Mouse (Mus musculus) kidney, adult 9 months (tissue): ENCODE results near the gene Usp37.
A peak's percentile ranks its signal among the peaks of the same experiment; 100 is the strongest.

Experiments used
- DNase-seq: peaks from one replicate; pipeline ENCODE4 v3.0.0; 2022

Usp37 gene

GRCm38 (mm10) chr1:74452611-74453045, 91.5 kb downstream of the Usp37 start:
- peak; percentile 72 for DNase-seq

GRCm38 (mm10) chr1:74444538-74444937, 99.5 kb downstream of the Usp37 start:
- no peak for DNase-seq

- DNase-seq = no peak
These were observed 104.8 kb downstream of the Usp37 start for GRCm38 (mm10) chr1:74439166-74439876.

GRCm38 (mm10) chr1:74437702-74438427, 106.2 kb downstream of the Usp37 start:
- DNase-seq = no peak

GRCm38 (mm10) chr1:74435563-74435962, 108.5 kb downstream of the Usp37 start:
- DNase-seq = no peak

- DNase-seq = peak; percentile 45
These were observed 109.5 kb downstream of the Usp37 start for GRCm38 (mm10) chr1:74434596-74434995.

GRCm38 (mm10) chr1:74433220-74433619, 110.9 kb downstream of the Usp37 start:
- DNase-seq = peak; percentile 56

- no peak for DNase-seq
These were observed 118.2 kb downstream of the Usp37 start for GRCm38 (mm10) chr1:74425845-74426244.

GRCm38 (mm10) chr1:74423147-74423546, 120.9 kb downstream of the Usp37 start:
- no peak for DNase-seq

- DNase-seq = no peak
These were observed 124.7 kb downstream of the Usp37 start for GRCm38 (mm10) chr1:74419440-74419794.

GRCm38 (mm10) chr1:74418747-74419439, 125.2 kb downstream of the Usp37 start:
- peak; percentile 33 for DNase-seq

GRCm38 (mm10) chr1:74415143-74415542, 128.9 kb downstream of the Usp37 start:
- DNase-seq = peak; percentile 77

GRCm38 (mm10) chr1:74412711-74413110, 131.4 kb downstream of the Usp37 start:
- no peak for DNase-seq

GRCm38 (mm10) chr1:74411753-74412325, 132.2 kb downstream of the Usp37 start:
- DNase-seq = no peak

GRCm38 (mm10) chr1:74408589-74409504, 135.2 kb downstream of the Usp37 start, which contains the start of gene Vil1:
TSS of gene Vil1 (plus strand) at chr1:74409376.
- peak; percentile 71 for DNase-seq

- DNase-seq = peak; percentile 61
These were observed 139.9 kb downstream of the Usp37 start for GRCm38 (mm10) chr1:74404206-74404605.

- DNase-seq = no peak
These were observed 142.9 kb downstream of the Usp37 start for GRCm38 (mm10) chr1:74401015-74401702.

GRCm38 (mm10) chr1:74400531-74400930, 143.6 kb downstream of the Usp37 start:
- DNase-seq = no peak

GRCm38 (mm10) chr1:74397919-74398451, 146.1 kb downstream of the Usp37 start:
- DNase-seq = peak; percentile 86

GRCm38 (mm10) chr1:74397268-74397918, 146.7 kb downstream of the Usp37 start:
- DNase-seq = peak; percentile 99
